Mouse (Mus musculus) CH12.LX (cell line): ENCODE results near the gene Stk19. TPM values are rescaled to one million over a fixed set of nuclear protein-coding genes. Genes with fewer than 3 reads are reported as not detected.
"Not testable (repeated sequence)": the region's sequence is repeated elsewhere in the genome, so short reads cannot be mapped to it uniquely, and the experiment has no call there.

ENCODE experiments used
- DNase-seq: peaks from one replicate; pipeline ENCODE4 v3.0.0-alpha.2; 2013; ENCODE audit errors: extremely low read depth
- H3K27ac ChIP-seq: 2 replicates; pipeline ENCODE4 v1.5.1; 2012; ENCODE audit warnings: low read depth, mild to moderate bottlenecking, control low read depth, moderate library complexity; ENCODE audit not compliant: insufficient read depth
- H3K27me3 ChIP-seq: replicated peaks from 2 replicates; pipeline ENCODE3; 2012; ENCODE audit warnings: inconsistent platforms
- H3K36me3 ChIP-seq, 2 experiments: replicated peaks in 1 of 2; 2 replicates each; pipeline versions ENCODE3 to v1.6.1; 2012; ENCODE audit warnings: inconsistent platforms in 1 of 2, low read length in 1 of 2, mild to moderate bottlenecking in 1 of 2, mixed read lengths in 1 of 2, moderate library complexity in 1 of 2; ENCODE audit not compliant: control insufficient read depth in 1 of 2, insufficient read depth in 1 of 2
- H3K4me1 ChIP-seq, 2 experiments: 2 replicates each; pipeline ENCODE4 v1.6.1; 2012; ENCODE audit warnings: inconsistent platforms in 1 of 2, moderate library complexity in 1 of 2; ENCODE audit not compliant: insufficient read depth in 2 of 2, control insufficient read depth in 1 of 2
- H3K4me2 ChIP-seq: 2 replicates; pipeline ENCODE4 v1.6.1; 2012; ENCODE audit warnings: low read depth, mild to moderate bottlenecking, control low read depth; ENCODE audit not compliant: poor library complexity, insufficient read depth, severe bottlenecking
- H3K4me3 ChIP-seq, 3 experiments: fragments of 150-350 bp in 1 of 3; sonication (generic) in 1 of 3; replicated peaks in 1 of 3; 2 replicates each; pipeline versions ENCODE3 to v1.5.1; 2011 to 2012; ENCODE audit warnings: low read depth in 2 of 3, low read length in 2 of 3, mild to moderate bottlenecking in 2 of 3, moderate library complexity in 2 of 3, control low read depth in 1 of 3, improper control_type of control experiment in 1 of 3, inconsistent platforms in 1 of 3, mixed read lengths in 1 of 3; ENCODE audit not compliant: poor library complexity in 1 of 3
- H3K79me2 ChIP-seq: replicated peaks from 2 replicates; pipeline ENCODE4 v1.6.1; 2012; ENCODE audit warnings: mild to moderate bottlenecking, moderate library complexity; ENCODE audit not compliant: control insufficient read depth, poor library complexity, insufficient read depth, severe bottlenecking; ENCODE audit errors: extremely low read depth
- H3K9ac ChIP-seq: 2 replicates; pipeline ENCODE4 v1.6.1; 2012; ENCODE audit warnings: low read depth, mild to moderate bottlenecking, control low read depth, moderate library complexity; ENCODE audit not compliant: insufficient read depth
- H3K9me3 ChIP-seq: replicated peaks from 2 replicates; pipeline ENCODE3; 2012; ENCODE audit warnings: low read length, inconsistent platforms, mixed read lengths
- CHD2 ChIP-seq: IDR thresholded peaks from 2 replicates; pipeline ENCODE4 v1.6.1; 2011; ENCODE audit warnings: low read length, improper control_type of control experiment
- EP300 ChIP-seq: IDR thresholded peaks from 2 replicates; pipeline ENCODE4 v1.6.1; 2011; ENCODE audit warnings: low read length, improper control_type of control experiment
- ETS1 ChIP-seq: conservative IDR thresholded peaks from 2 replicates; pipeline ENCODE4 v1.6.1; 2012; ENCODE audit warnings: low read depth, mild to moderate bottlenecking, inconsistent platforms, low read length, improper control_type of control experiment, moderate library complexity
- IRF4 ChIP-seq: IDR thresholded peaks from 2 replicates; pipeline ENCODE4 v1.6.1; 2014; ENCODE audit warnings: low read depth, mild to moderate bottlenecking, inconsistent platforms, low read length, improper control_type of control experiment
- RAD21 ChIP-seq: IDR thresholded peaks from 2 replicates; pipeline ENCODE4 v1.6.1; 2011; ENCODE audit warnings: low read depth, mild to moderate bottlenecking, low read length, improper control_type of control experiment, moderate library complexity
- USF1 ChIP-seq: IDR thresholded peaks from 2 replicates; pipeline ENCODE4 v1.6.1; 2014; ENCODE audit warnings: low read depth, mild to moderate bottlenecking, inconsistent platforms, low read length, improper control_type of control experiment
- ZC3H11A ChIP-seq: IDR thresholded peaks from 2 replicates; pipeline ENCODE4 v1.6.1; 2012; ENCODE audit warnings: low read depth, mild to moderate bottlenecking, inconsistent platforms, low read length, improper control_type of control experiment
- dilution Hi-C: fragments of 300-500 bp; cut with MboI; formaldehyde crosslinking; loops from 2 replicates; pipeline ENCODE4 v1.14.3; 2020; ENCODE audit warnings: low sequenced_read_pairs; ENCODE audit not compliant: extremely low pct_unique_long_range_greater_than_20kb, extremely low pct_ligation_motif_present
- in situ Hi-C: fragments of 300-500 bp; cut with MboI; formaldehyde crosslinking; loops from 3 replicates; pipeline ENCODE4 v1.14.3; 2019; ENCODE audit warnings: low sequenced_read_pairs, low pct_ligation_motif_present, low pct_unique_long_range_greater_than_20kb, mixed read lengths
- polyA plus RNA-seq: library from polyadenylated mRNA; unstranded; fragments of >175 nt; gene quantifications from 2 replicates; pipeline ENCODE4 v1.2.1, GENCODE M21; 2012; ENCODE audit warnings: low read depth; ENCODE audit not compliant: insufficient read length
- total RNA-seq, 2 experiments: library from RNA; depleted of rRNA; stranded (reverse); fragments of 300-350 nt in 1 of 2; fragments of >200 nt in 1 of 2; gene quantifications; 2 replicates each; pipeline ENCODE4 v1.2.3; 2012 to 2014

Gene Stk19
- total and polyA plus RNA-seq, 3 experiments: 22.6 to 37.1 (median 27.7) TPM

DNA sequence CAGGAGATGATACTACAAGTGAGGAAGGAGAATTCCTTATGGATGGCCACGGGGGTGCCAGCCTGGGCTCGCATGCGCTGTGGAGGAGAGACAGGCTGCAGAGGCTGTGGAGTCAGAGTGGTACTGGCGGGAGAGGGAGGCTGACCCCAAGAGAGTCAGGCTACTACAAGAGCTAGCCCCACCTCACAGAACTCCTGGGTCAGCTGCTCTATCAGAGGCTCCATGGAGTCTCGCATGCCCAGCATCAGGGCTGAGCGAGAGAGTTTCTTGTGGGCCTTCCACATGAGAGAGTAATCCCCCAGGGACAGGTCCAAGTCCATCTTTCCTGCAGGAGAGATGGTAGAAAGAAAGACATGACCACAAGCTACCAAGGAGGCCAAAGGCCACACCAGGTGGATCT lies 33.4 kb downstream of the Stk19 start:
- H3K9me3 ChIP-seq, DNase-seq, H3K4me3 ChIP-seq, H3K9ac ChIP-seq, in situ Hi-C loops, H3K36me3 ChIP-seq, H3K27me3 ChIP-seq, H3K79me2 ChIP-seq, H3K4me2 ChIP-seq, H3K4me1 ChIP-seq, dilution Hi-C loops, H3K27ac ChIP-seq: not testable (repeated sequence)

GRCm38 (mm10) chr17:34802756-34803155 lies 34.0 kb downstream of the Stk19 start:
- H3K79me2 ChIP-seq, H3K36me3 ChIP-seq, DNase-seq, H3K27me3 ChIP-seq, in situ Hi-C loops, H3K4me2 ChIP-seq, H3K4me3 ChIP-seq, H3K9ac ChIP-seq, dilution Hi-C loops, H3K4me1 ChIP-seq, H3K9me3 ChIP-seq, H3K27ac ChIP-seq: not testable (repeated sequence)

DNA sequence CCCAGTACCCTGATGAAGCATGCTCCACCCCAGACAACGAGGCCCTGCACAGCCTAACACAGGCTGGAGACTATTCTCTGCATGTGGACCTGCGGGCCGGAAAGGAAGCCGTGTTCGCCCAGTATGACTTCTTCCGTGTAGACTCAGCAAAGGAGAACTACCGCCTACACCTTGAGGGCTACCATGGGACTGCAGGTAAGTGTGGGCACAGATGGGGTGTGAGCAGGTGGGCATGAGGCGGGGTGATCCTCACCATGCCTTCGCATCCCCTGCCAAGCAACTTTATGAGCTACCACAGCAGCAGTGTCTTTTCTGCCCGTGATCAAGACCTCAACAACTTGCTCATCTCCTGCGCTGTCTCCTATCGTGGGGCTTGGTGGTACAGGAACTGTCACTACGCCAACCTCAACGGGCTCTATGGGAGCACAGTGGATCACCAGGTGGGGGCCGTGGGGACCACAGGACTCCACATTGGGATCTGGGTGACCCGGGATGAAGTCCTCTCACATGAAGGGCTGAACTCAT lies 35.9 kb downstream of the Stk19 start:
- H3K4me2 ChIP-seq, H3K27me3 ChIP-seq, H3K36me3 ChIP-seq, in situ Hi-C loops, H3K9me3 ChIP-seq, H3K9ac ChIP-seq, DNase-seq, H3K4me1 ChIP-seq, H3K79me2 ChIP-seq, H3K4me3 ChIP-seq, H3K27ac ChIP-seq, dilution Hi-C loops: not testable (repeated sequence)

- dilution Hi-C loops: no loop called here
- no peak for DNase-seq
Observed at GRCm38 (mm10) chr17:34799531-34799925, 37.2 kb downstream of the Stk19 start.

More at GRCm38 (mm10) chr17:34799531-34799925, 37.2 kb downstream of the Stk19 start:
- Histone ChIP-seq H3K36me3 (no peaks in the 10 kb centered on the region), H3K9ac (no peak overlapping the region), H3K79me2 (no peaks in the 10 kb centered on the region), H3K27ac (no peak overlapping the region)
- in situ Hi-C loops: no loop called here
- no peak for TF ChIP-seq ZC3H11A
- TF ChIP-seq EP300: no peak
- TF ChIP-seq USF1: no peak
- no peak for TF ChIP-seq IRF4
- no peak for TF ChIP-seq RAD21
- no peak for TF ChIP-seq CHD2
- no peak for TF ChIP-seq ETS1
- TF ChIP-seq, all 38 proteins: peak for 0
- H3K9me3 ChIP-seq: no peaks in the 10 kb centered on the region
- no peak overlapping the region for H3K4me2 ChIP-seq
- peaks cover 11% of the 10 kb centered on the region for H3K27me3 ChIP-seq
- no peak overlapping the region for H3K4me3 ChIP-seq
- H3K4me1 ChIP-seq: no peaks in the 10 kb centered on the region
